Comparison of ENCODE assay signal across 8 mouse cellular contexts in genomic region chr10:84440181-84440540, GRCm38 (mm10). TPM values are rescaled to one million over a fixed set of nuclear protein-coding genes. Genes with fewer than 3 reads are reported as not detected.
DNase-seq lines count a peak whose midpoint lies in the region; ATAC-seq and TF ChIP-seq lines count a peak whose summit lies in the region.

No protein-coding gene starts in this region.

- TF ChIP-seq POLR2A in lung, adult 2 months (IDR thresholded peaks at IDR 0.05; ENCODE audit: borderline replicate concordance, extremely low read depth, low read depth, low read length), result 0 out of 2 replicates have a peak, but pooled peaks have one; percentile 1

- H3K9me3 ChIP-seq in embryonic facial prominence, embryonic 14.5 days (ENCODE audit: control insufficient read depth, low read length), result no peaks in the 10 kb centered on the region
- H3K9me3 ChIP-seq in intestine, postnatal 0 days (ENCODE audit: control insufficient read depth), result no peaks in the 10 kb centered on the region
- H3K9me3 ChIP-seq in neural tube, embryonic 12.5 days, result no peaks in the 10 kb centered on the region

- no peak for DNase-seq in lung, adult 2 months
- DNase-seq in lung, postnatal 25 days (ENCODE audit: low spot score), result no peak
- DNase-seq in embryonic facial prominence, embryonic 14.5 days (ENCODE audit: low spot score), result no peak
- DNase-seq in right cerebral cortex, adult 2 months (ENCODE audit: low spot score in 2 of 2), result no peak
- no peak for DNase-seq in cerebellum, adult 8-10 months
- no peak for DNase-seq in right cerebral cortex, postnatal 4 days

- no peak for TF ChIP-seq CTCF in lung, adult 2 months (IDR thresholded peaks at IDR 0.05; ENCODE audit: insufficient read depth, low read length)
- no peak for TF ChIP-seq CTCF in intestine, postnatal 0 days (IDR thresholded peaks at IDR 0.05; ENCODE audit: low read depth)

- H3K36me3 ChIP-seq in embryonic facial prominence, embryonic 14.5 days (ENCODE audit: control insufficient read depth, insufficient read depth, low read length), result no peaks in the 10 kb centered on the region
- H3K36me3 ChIP-seq in intestine, postnatal 0 days (ENCODE audit: control insufficient read depth, insufficient read depth), result no peaks in the 10 kb centered on the region
- no peaks in the 10 kb centered on the region for H3K36me3 ChIP-seq in neural tube, embryonic 12.5 days

- ATAC-seq in embryonic facial prominence, embryonic 14.5 days (ENCODE audit: low read depth), result peak; percentile 19; the same call in 1 of the 2 replicates
- ATAC-seq in intestine, postnatal 0 days, result peak; percentile 31; the same call in 1 of the 2 replicates
- ATAC-seq in neural tube, embryonic 12.5 days (ENCODE audit: low FRiP score, low read depth), result peak; percentile 48

- WGBS in lung, adult 2 months, result under 1% methylated on average over 32 of the region's 32 CpGs
- WGBS in embryonic facial prominence, embryonic 14.5 days, result 0% methylated on average over 20 of the region's 32 CpGs
- WGBS in intestine, postnatal 0 days, result under 1% methylated on average over 32 of the region's 32 CpGs
- WGBS in neural tube, embryonic 12.5 days, result under 1% methylated on average over 31 of the region's 32 CpGs

- peak overlapping the region; percentile 98 for H3K27ac ChIP-seq in embryonic facial prominence, embryonic 14.5 days (replicated peaks; ENCODE audit: low read depth, low read length)
- no peak overlapping the region for H3K27ac ChIP-seq in intestine, postnatal 0 days (ENCODE audit: low read depth, low read length)
- peak overlapping the region; percentile 96; the same call in 1 of the 2 replicates for H3K27ac ChIP-seq in neural tube, embryonic 12.5 days

- peak overlapping the region; percentile 81 for H3K4me3 ChIP-seq in lung, adult 2 months (replicated peaks; ENCODE audit: extremely low read depth, low read depth, low read length)
- peak overlapping the region; percentile 91 for H3K4me3 ChIP-seq in embryonic facial prominence, embryonic 14.5 days (ENCODE audit: low read depth, low read length)
- H3K4me3 ChIP-seq in intestine, postnatal 0 days (ENCODE audit: low read depth, low read length), result peak overlapping the region; percentile 57
- H3K4me3 ChIP-seq in neural tube, embryonic 12.5 days, result peak overlapping the region; percentile 80

- H3K4me2 ChIP-seq in embryonic facial prominence, embryonic 14.5 days (ENCODE audit: low read depth, low read length), result peak overlapping the region; percentile 74
- H3K4me2 ChIP-seq in intestine, postnatal 0 days (replicated peaks; ENCODE audit: low read depth), result peak overlapping the region; percentile 94
- H3K4me2 ChIP-seq in neural tube, embryonic 12.5 days (replicated peaks), result peak overlapping the region; percentile 84

- H3K4me1 ChIP-seq in lung, adult 2 months (ENCODE audit: control insufficient read depth, insufficient read depth, low read length), result peaks cover 4% of the 10 kb centered on the region
- H3K4me1 ChIP-seq in embryonic facial prominence, embryonic 14.5 days (ENCODE audit: control insufficient read depth, insufficient read depth, low read length), result peaks cover 32% of the 10 kb centered on the region
- no peaks in the 10 kb centered on the region for H3K4me1 ChIP-seq in intestine, postnatal 0 days (replicated peaks; ENCODE audit: control insufficient read depth, insufficient read depth, low read length)
- H3K4me1 ChIP-seq in neural tube, embryonic 12.5 days, result peaks cover 52% of the 10 kb centered on the region

- peak overlapping the region; percentile 99 for H3K9ac ChIP-seq in embryonic facial prominence, embryonic 14.5 days (ENCODE audit: low read depth, low read length)
- peak overlapping the region; percentile 80 for H3K9ac ChIP-seq in intestine, postnatal 0 days (ENCODE audit: low read depth, low read length)
- peak overlapping the region; percentile 100 for H3K9ac ChIP-seq in neural tube, embryonic 12.5 days

- H3K27me3 ChIP-seq in embryonic facial prominence, embryonic 14.5 days (replicated peaks; ENCODE audit: control insufficient read depth, insufficient read depth, low read length), result no peaks in the 10 kb centered on the region
- H3K27me3 ChIP-seq in intestine, postnatal 0 days (replicated peaks; ENCODE audit: control insufficient read depth, insufficient read depth, low read length), result peaks cover 23% of the 10 kb centered on the region
- no peaks in the 10 kb centered on the region for H3K27me3 ChIP-seq in neural tube, embryonic 12.5 days (replicated peaks)

RNA-seq across cellular contexts. Expression of gene Nuak1, which starts 0.2 kb away (rescaled TPM):
- 19.2 and 24.3 TPM in 2 replicates for polyA plus RNA-seq in lung, adult 2 months (2012; rRNA removed)
- 3.3 and 3.7 TPM in 2 replicates for polyA plus RNA-seq in embryonic facial prominence, embryonic 14.5 days (2014; fragmentation: Nextera tagmentation; extraction: Ambion mirVana)
- 0.37 and 0.55 TPM in 2 replicates for polyA plus RNA-seq in intestine, postnatal 0 days (2015; fragmentation: Nextera tagmentation; extraction: Ambion mirVana)
- polyA plus RNA-seq in neural tube, embryonic 12.5 days (2016; fragmentation: Nextera tagmentation; extraction: Ambion mirVana), result 4.6 and 4.8 TPM in 2 replicates
